Mouse (Mus musculus) forebrain, embryonic 15.5 days (tissue): ENCODE measurements around the gene Ltbp1. TPM values are rescaled to one million over a fixed set of nuclear protein-coding genes. Genes with fewer than 3 reads are reported as not detected.

Experiments used
- ATAC-seq: fragments of 200-750 bp; cut with Nextera tagmentation; replicated peaks from 2 replicates; pipeline ENCODE4 v1.8.0; 2017; ENCODE audit warnings: mild to moderate bottlenecking, moderate TSS enrichment, moderate library complexity
- H3K27ac ChIP-seq: fragments of 300-500 bp; sonication (generic); replicated peaks from 2 replicates; pipeline ENCODE4 v1.5.1; 2015; ENCODE audit warnings: mild to moderate bottlenecking, inconsistent platforms
- H3K27me3 ChIP-seq: fragments of 300-500 bp; sonication (generic); 2 replicates; pipeline ENCODE4 v1.6.1; 2015; ENCODE audit warnings: inconsistent platforms
- H3K36me3 ChIP-seq: fragments of 300-500 bp; sonication (generic); 2 replicates; pipeline ENCODE4 v1.6.1; 2015; ENCODE audit warnings: mild to moderate bottlenecking, inconsistent platforms
- H3K4me1 ChIP-seq: fragments of 300-500 bp; sonication (generic); 2 replicates; pipeline ENCODE4 v1.6.1; 2015; ENCODE audit warnings: inconsistent platforms
- H3K4me2 ChIP-seq: fragments of 300-500 bp; sonication (generic); replicated peaks from 2 replicates; pipeline ENCODE4 v1.6.1; 2015; ENCODE audit warnings: mild to moderate bottlenecking, inconsistent platforms
- H3K4me3 ChIP-seq: fragments of 300-500 bp; sonication (generic); 2 replicates; pipeline ENCODE4 v1.5.1; 2015; ENCODE audit warnings: mild to moderate bottlenecking, inconsistent platforms
- H3K9ac ChIP-seq: fragments of 300-500 bp; sonication (generic); replicated peaks from 2 replicates; pipeline ENCODE4 v1.6.1; 2015; ENCODE audit warnings: mild to moderate bottlenecking, inconsistent platforms
- H3K9me3 ChIP-seq: fragments of 300-500 bp; sonication (generic); 2 replicates; pipeline ENCODE4 v1.6.1; 2016; ENCODE audit warnings: inconsistent platforms
- WGBS: fragments of 180-500 bp; shearing (Covaris S2); methylation state at CpG from one replicate; pipeline ENCODE4 v1.1.7; 2015; ENCODE audit warnings: mixed read lengths; 5-methylcytosine and 5-hydroxymethylcytosine counted together
- polyA plus RNA-seq: library from polyadenylated mRNA; unstranded; fragments of >200 nt; fragmentation: Nextera tagmentation; extraction: Ambion mirVana; gene quantifications from 2 replicates; pipeline ENCODE4 v1.2.1, GENCODE M21; 2015

Gene Ltbp1
- polyA plus RNA-seq, 1 experiment from 2014 or later, result 4.0 TPM

GRCm38 (mm10) chr17:75199694-75200093 lies 194.3 kb downstream of the Ltbp1 start:
- Histone ChIP-seq H3K9ac (no peak overlapping the region), H3K4me1 (no peaks in the 10 kb centered on the region), H3K4me2 (no peak overlapping the region), H3K27ac (no peak overlapping the region), H3K9me3 (no peaks in the 10 kb centered on the region), H3K27me3 (no peaks in the 10 kb centered on the region), H3K4me3 (no peak overlapping the region), H3K36me3 (no peaks in the 10 kb centered on the region)
- no peak for ATAC-seq
- 75% methylated on average over 9 of the region's 9 CpGs for WGBS

- 74% methylated on average over 3 of the region's 3 CpGs for WGBS
- H3K27ac ChIP-seq, result no peak overlapping the region
- H3K4me3 ChIP-seq, result no peak overlapping the region
- no peaks in the 10 kb centered on the region for H3K27me3 ChIP-seq
- no peak for ATAC-seq
- no peak overlapping the region for H3K4me2 ChIP-seq
- H3K9ac ChIP-seq, result no peak overlapping the region
- no peaks in the 10 kb centered on the region for H3K4me1 ChIP-seq
- H3K9me3 ChIP-seq, result no peaks in the 10 kb centered on the region
- no peaks in the 10 kb centered on the region for H3K36me3 ChIP-seq
These were observed 196.9 kb downstream of the Ltbp1 start for GRCm38 (mm10) chr17:75202314-75202713.

- Histone ChIP-seq H3K9ac (no peak overlapping the region), H3K4me1 (no peaks in the 10 kb centered on the region), H3K27me3 (no peaks in the 10 kb centered on the region), H3K36me3 (no peaks in the 10 kb centered on the region), H3K4me2 (no peak overlapping the region), H3K4me3 (no peak overlapping the region), H3K27ac (no peak overlapping the region), H3K9me3 (no peaks in the 10 kb centered on the region)
- no peak for ATAC-seq
- WGBS, result 79% methylated on average over 1 of the region's 1 CpGs
These were observed 198.7 kb downstream of the Ltbp1 start for GRCm38 (mm10) chr17:75204065-75204464.

- Histone ChIP-seq H3K27ac (no peak overlapping the region), H3K9ac (no peak overlapping the region), H3K4me1 (no peaks in the 10 kb centered on the region), H3K4me3 (no peak overlapping the region), H3K4me2 (no peak overlapping the region), H3K36me3 (no peaks in the 10 kb centered on the region), H3K9me3 (no peaks in the 10 kb centered on the region), H3K27me3 (no peaks in the 10 kb centered on the region)
- 52% methylated on average over 3 of the region's 3 CpGs for WGBS
- ATAC-seq, result no peak
These were observed 200.9 kb downstream of the Ltbp1 start for GRCm38 (mm10) chr17:75206281-75206680.

GRCm38 (mm10) chr17:75208164-75208698 lies 202.9 kb downstream of the Ltbp1 start:
- Histone ChIP-seq H3K9me3 (no peaks in the 10 kb centered on the region), H3K4me2 (no peak overlapping the region), H3K27me3 (no peaks in the 10 kb centered on the region), H3K27ac (no peak overlapping the region), H3K9ac (no peak overlapping the region), H3K36me3 (no peaks in the 10 kb centered on the region), H3K4me3 (no peak overlapping the region), H3K4me1 (no peaks in the 10 kb centered on the region)
- ATAC-seq, result no peak
- 84% methylated on average over 7 of the region's 7 CpGs for WGBS

GRCm38 (mm10) chr17:75210526-75210925 lies 205.2 kb downstream of the Ltbp1 start:
- ATAC-seq, result no peak
- H3K27ac ChIP-seq, result no peak overlapping the region
- no peaks in the 10 kb centered on the region for H3K27me3 ChIP-seq
- H3K36me3 ChIP-seq, result no peaks in the 10 kb centered on the region
- H3K4me1 ChIP-seq, result no peaks in the 10 kb centered on the region
- no peaks in the 10 kb centered on the region for H3K9me3 ChIP-seq
- H3K4me2 ChIP-seq, result no peak overlapping the region
- no peak overlapping the region for H3K9ac ChIP-seq
- WGBS, result 91% methylated on average over 4 of the region's 4 CpGs
- H3K4me3 ChIP-seq, result no peak overlapping the region

GRCm38 (mm10) chr17:75216362-75216761 lies 211.0 kb downstream of the Ltbp1 start:
- 100% methylated on average over 2 of the region's 2 CpGs for WGBS
- H3K9ac ChIP-seq, result no peak overlapping the region
- H3K27ac ChIP-seq, result no peak overlapping the region
- H3K4me1 ChIP-seq, result no peaks in the 10 kb centered on the region
- H3K27me3 ChIP-seq, result no peaks in the 10 kb centered on the region
- no peak overlapping the region for H3K4me3 ChIP-seq
- no peak for ATAC-seq
- H3K36me3 ChIP-seq, result no peaks in the 10 kb centered on the region
- no peaks in the 10 kb centered on the region for H3K9me3 ChIP-seq
- H3K4me2 ChIP-seq, result no peak overlapping the region

GRCm38 (mm10) chr17:75218700-75219099 lies 213.3 kb downstream of the Ltbp1 start:
- H3K4me2 ChIP-seq, result no peak overlapping the region
- H3K27ac ChIP-seq, result no peak overlapping the region
- WGBS, result 85% methylated on average over 6 of the region's 6 CpGs
- H3K36me3 ChIP-seq, result no peaks in the 10 kb centered on the region
- no peaks in the 10 kb centered on the region for H3K27me3 ChIP-seq
- no peak overlapping the region for H3K9ac ChIP-seq
- ATAC-seq, result no peak
- H3K9me3 ChIP-seq, result no peaks in the 10 kb centered on the region
- no peak overlapping the region for H3K4me3 ChIP-seq
- no peaks in the 10 kb centered on the region for H3K4me1 ChIP-seq

GRCm38 (mm10) chr17:75228321-75228720 lies 223.0 kb downstream of the Ltbp1 start:
- no peaks in the 10 kb centered on the region for H3K36me3 ChIP-seq
- H3K4me2 ChIP-seq, result no peak overlapping the region
- no peaks in the 10 kb centered on the region for H3K9me3 ChIP-seq
- no peak overlapping the region for H3K9ac ChIP-seq
- no peak for ATAC-seq
- no peaks in the 10 kb centered on the region for H3K27me3 ChIP-seq
- no peaks in the 10 kb centered on the region for H3K4me1 ChIP-seq
- WGBS, result 81% methylated on average over 3 of the region's 3 CpGs
- H3K27ac ChIP-seq, result no peak overlapping the region
- H3K4me3 ChIP-seq, result no peak overlapping the region

GRCm38 (mm10) chr17:75233206-75233605 lies 227.8 kb downstream of the Ltbp1 start:
- Histone ChIP-seq H3K27me3 (no peaks in the 10 kb centered on the region), H3K36me3 (no peaks in the 10 kb centered on the region), H3K27ac (no peak overlapping the region), H3K9me3 (no peaks in the 10 kb centered on the region), H3K4me1 (no peaks in the 10 kb centered on the region), H3K9ac (no peak overlapping the region), H3K4me2 (no peak overlapping the region), H3K4me3 (no peak overlapping the region)
- no peak for ATAC-seq
- WGBS, result 11% methylated on average over 2 of the region's 2 CpGs

- no peak overlapping the region for H3K9ac ChIP-seq
- H3K4me2 ChIP-seq, result no peak overlapping the region
- 85% methylated on average over 4 of the region's 4 CpGs for WGBS
- no peak overlapping the region for H3K27ac ChIP-seq
- no peaks in the 10 kb centered on the region for H3K27me3 ChIP-seq
- ATAC-seq, result no peak
- H3K9me3 ChIP-seq, result no peaks in the 10 kb centered on the region
- no peaks in the 10 kb centered on the region for H3K36me3 ChIP-seq
- no peaks in the 10 kb centered on the region for H3K4me1 ChIP-seq
- H3K4me3 ChIP-seq, result no peak overlapping the region
These were observed 228.6 kb downstream of the Ltbp1 start for GRCm38 (mm10) chr17:75233923-75234322.

- 66% methylated on average over 3 of the region's 3 CpGs for WGBS
- Histone ChIP-seq H3K9ac (no peak overlapping the region), H3K27me3 (no peaks in the 10 kb centered on the region), H3K9me3 (no peaks in the 10 kb centered on the region), H3K27ac (no peak overlapping the region), H3K4me3 (no peak overlapping the region), H3K36me3 (no peaks in the 10 kb centered on the region), H3K4me1 (no peaks in the 10 kb centered on the region), H3K4me2 (no peak overlapping the region)
- ATAC-seq, result no peak
These were observed 230.4 kb downstream of the Ltbp1 start for GRCm38 (mm10) chr17:75235781-75236180.

GRCm38 (mm10) chr17:75236543-75236942 lies 231.2 kb downstream of the Ltbp1 start:
- no peak overlapping the region for H3K9ac ChIP-seq
- no peak for ATAC-seq
- no peak overlapping the region for H3K27ac ChIP-seq
- H3K4me3 ChIP-seq, result no peak overlapping the region
- H3K4me2 ChIP-seq, result no peak overlapping the region
- no peaks in the 10 kb centered on the region for H3K27me3 ChIP-seq
- 96% methylated on average over 2 of the region's 2 CpGs for WGBS
- no peaks in the 10 kb centered on the region for H3K4me1 ChIP-seq
- no peaks in the 10 kb centered on the region for H3K9me3 ChIP-seq
- no peaks in the 10 kb centered on the region for H3K36me3 ChIP-seq
